Mouse (Mus musculus): Measurements from ENCODE around the gene Ppm1l.

DNA sequence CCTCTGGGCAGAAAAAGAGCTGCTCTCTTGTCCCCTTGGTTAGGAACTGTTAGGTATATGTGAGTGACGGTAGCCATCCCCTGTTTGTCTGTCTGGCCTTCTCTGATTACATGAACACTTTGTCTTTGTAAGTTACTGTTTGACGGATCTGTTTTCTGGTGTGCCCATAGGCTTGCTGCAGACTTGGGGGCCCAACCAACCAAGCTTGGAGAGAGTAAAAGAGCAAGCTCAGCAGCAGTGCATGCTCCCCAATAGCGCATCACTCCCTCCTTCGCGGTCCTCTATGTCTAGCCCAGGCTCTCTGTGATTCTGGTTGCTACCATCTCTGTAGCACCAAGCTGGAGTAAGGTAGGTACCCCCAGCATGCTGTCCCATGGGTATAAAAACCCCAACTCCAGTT, 291.2 kb downstream of the Ppm1l start:
- TF ChIP-seq POLR2A (IDR thresholded peaks at IDR 0.05; ENCODE audit: low read depth, low read length) (no peak), CTCF (IDR thresholded peaks at IDR 0.05; ENCODE audit: extremely low read depth, insufficient read depth, insufficient read length, insufficient replicate concordance) (no peak)

All from spleen, adult 2 months (tissue).